Mouse (Mus musculus) intestine, embryonic 14.5 days (tissue): Measurements from ENCODE around the gene Cend1. TPM values are rescaled to one million over a fixed set of nuclear protein-coding genes. Genes with fewer than 3 reads are reported as not detected.

Experiments used
- ATAC-seq: fragments of 200-750 bp; cut with Nextera tagmentation; replicated peaks from 2 replicates; pipeline ENCODE4 v1.8.0; 2017; ENCODE audit warnings: low read depth, moderate number of reproducible peaks, moderate TSS enrichment, moderate library complexity; ENCODE audit not compliant: low FRiP score, low TSS enrichment
- DNase-seq: peaks from one replicate; pipeline ENCODE4 v3.0.0-alpha.2; 2018; ENCODE audit warnings: low spot score
- H3K27ac ChIP-seq: fragments of 300-500 bp; sonication (generic); 2 replicates; pipeline ENCODE4 v1.5.1; 2014; ENCODE audit warnings: low read depth, mild to moderate bottlenecking, control low read depth
- H3K27me3 ChIP-seq: fragments of 300-500 bp; sonication (generic); replicated peaks from 2 replicates; pipeline ENCODE4 v1.6.1; 2014; ENCODE audit warnings: low read length, control low read depth; ENCODE audit not compliant: control insufficient read depth, insufficient read depth
- H3K36me3 ChIP-seq: fragments of 300-500 bp; sonication (generic); 2 replicates; pipeline ENCODE4 v1.6.1; 2014; ENCODE audit warnings: low read length, control low read depth; ENCODE audit not compliant: control insufficient read depth, insufficient read depth
- H3K4me1 ChIP-seq: fragments of 300-500 bp; sonication (generic); replicated peaks from 2 replicates; pipeline ENCODE4 v1.6.1; 2014; ENCODE audit warnings: low read length, control low read depth, mixed read lengths; ENCODE audit not compliant: control insufficient read depth, insufficient read depth
- H3K4me2 ChIP-seq: fragments of 300-500 bp; sonication (generic); 2 replicates; pipeline ENCODE4 v1.6.1; 2014; ENCODE audit warnings: low read length
- H3K4me3 ChIP-seq: fragments of 300-500 bp; sonication (generic); 2 replicates; pipeline ENCODE4 v1.5.1; 2014; ENCODE audit warnings: low read depth, low read length, control low read depth, mixed read lengths
- H3K9ac ChIP-seq: fragments of 300-500 bp; sonication (generic); 2 replicates; pipeline ENCODE4 v1.6.1; 2014; ENCODE audit warnings: mild to moderate bottlenecking, low read length
- H3K9me3 ChIP-seq: fragments of 300-500 bp; sonication (generic); 2 replicates; pipeline ENCODE4 v1.6.1; 2016; ENCODE audit warnings: low read length, control low read depth; ENCODE audit not compliant: control insufficient read depth
- WGBS: fragments of 180-500 bp; shearing (Covaris S2); extraction: QIAGEN DNeasy Blood & Tissue Kit; methylation state at CpG from one replicate; pipeline ENCODE4 v1.1.7; 2014; 5-methylcytosine and 5-hydroxymethylcytosine counted together
- polyA plus RNA-seq: library from polyadenylated mRNA; unstranded; fragments of >200 nt; fragmentation: Nextera tagmentation; extraction: Ambion mirVana; gene quantifications from 2 replicates; pipeline ENCODE4 v1.2.1, GENCODE M21; 2014

The Cend1 gene
- polyA plus RNA-seq, 1 experiment from 2014 or later = 1.5 TPM

DNA sequence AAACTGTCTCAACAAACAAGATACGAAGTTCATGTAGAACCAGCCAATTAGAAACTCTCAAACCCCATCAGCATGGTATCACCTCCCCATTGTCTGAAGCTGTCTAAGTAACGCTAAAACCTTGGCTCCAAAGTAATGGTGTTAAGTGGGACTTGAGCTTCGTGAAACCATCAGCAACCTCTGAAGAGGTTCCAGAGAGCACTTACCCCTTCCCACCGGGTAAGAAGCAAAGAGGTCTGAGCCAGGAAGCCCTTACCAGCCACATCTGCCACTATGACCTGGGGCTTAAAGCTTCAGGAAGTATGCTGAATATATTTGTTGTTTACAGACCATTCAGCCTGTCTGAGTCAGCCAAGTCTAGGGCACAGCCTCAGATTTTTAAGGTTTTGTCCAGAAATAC is 23.8 kb downstream of the Cend1 start:
- Histone ChIP-seq H3K4me3 (no peak overlapping the region), H3K9ac (no peak overlapping the region), H3K9me3 (no peaks in the 10 kb centered on the region), H3K27me3 (no peaks in the 10 kb centered on the region), H3K36me3 (peaks cover 46% of the 10 kb centered on the region), H3K4me2 (no peak overlapping the region), H3K4me1 (0 out of 2 replicates have a peak, but pooled peaks cover 2% of the 10 kb centered on the region), H3K27ac (no peak overlapping the region)
- ATAC-seq = no peak
- 74% methylated on average over 4 of the region's 4 CpGs for WGBS
- DNase-seq = no peak

DNA sequence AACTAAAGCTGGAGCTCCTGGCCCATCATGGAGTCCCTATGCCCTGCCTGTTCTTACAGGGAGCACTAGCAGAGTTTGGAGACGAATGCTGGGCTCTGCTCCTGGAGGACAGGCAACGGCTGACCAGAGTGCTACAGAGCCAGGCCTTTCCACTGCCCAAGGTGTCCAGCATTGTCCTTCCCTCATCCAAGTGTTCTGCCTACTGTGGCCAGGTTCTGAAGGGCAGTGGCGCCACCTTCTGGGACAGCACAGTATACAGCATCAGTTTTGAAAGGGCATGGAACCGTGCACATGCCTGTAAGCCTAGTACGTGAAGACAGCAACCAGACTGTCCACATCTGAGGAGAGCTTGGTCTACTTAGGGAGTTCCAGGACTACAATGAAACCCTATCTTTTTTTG is 26.0 kb downstream of the Cend1 start:
- Histone ChIP-seq H3K36me3 (peaks cover 48% of the 10 kb centered on the region), H3K9me3 (no peaks in the 10 kb centered on the region), H3K4me1 (no peaks in the 10 kb centered on the region), H3K9ac (no peak overlapping the region), H3K27me3 (no peaks in the 10 kb centered on the region), H3K4me3 (no peak overlapping the region), H3K4me2 (no peak overlapping the region), H3K27ac (no peak overlapping the region)
- 42% methylated on average over 5 of the region's 5 CpGs for WGBS
- DNase-seq (peak; percentile 75), ATAC-seq (0 out of 2 replicates have a peak, but pooled peaks have one; percentile 23)

DNA sequence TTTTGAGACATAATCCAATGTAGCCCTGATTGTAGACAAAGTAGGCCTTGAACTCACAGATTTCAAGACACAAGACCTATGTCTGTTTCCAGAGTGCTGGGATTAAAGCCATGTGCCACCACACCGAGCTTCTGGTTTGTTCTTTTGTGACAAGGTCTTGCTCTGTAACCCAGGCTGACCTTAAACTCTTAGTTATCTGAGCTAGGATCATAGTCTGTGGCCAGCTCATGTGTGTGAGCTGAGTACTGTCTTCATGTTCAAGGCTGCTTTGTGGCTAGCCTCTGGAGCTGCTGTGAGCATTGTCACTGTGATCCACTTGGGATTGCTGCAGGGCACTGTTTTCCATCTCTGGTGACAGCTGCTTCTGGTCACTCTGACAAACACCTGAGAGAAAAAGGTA is 33.9 kb downstream of the Cend1 start:
- 77% methylated on average over 1 of the region's 1 CpGs for WGBS
- ATAC-seq (no peak), DNase-seq (no peak)
- H3K9me3 ChIP-seq = no peaks in the 10 kb centered on the region
- H3K4me1 ChIP-seq = peaks cover 9% of the 10 kb centered on the region
- H3K27me3 ChIP-seq = no peaks in the 10 kb centered on the region
- no peak overlapping the region for H3K4me3 ChIP-seq
- peaks cover 42% of the 10 kb centered on the region for H3K36me3 ChIP-seq
- no peak overlapping the region for H3K9ac ChIP-seq
- no peak overlapping the region for H3K27ac ChIP-seq
- H3K4me2 ChIP-seq = no peak overlapping the region

DNA sequence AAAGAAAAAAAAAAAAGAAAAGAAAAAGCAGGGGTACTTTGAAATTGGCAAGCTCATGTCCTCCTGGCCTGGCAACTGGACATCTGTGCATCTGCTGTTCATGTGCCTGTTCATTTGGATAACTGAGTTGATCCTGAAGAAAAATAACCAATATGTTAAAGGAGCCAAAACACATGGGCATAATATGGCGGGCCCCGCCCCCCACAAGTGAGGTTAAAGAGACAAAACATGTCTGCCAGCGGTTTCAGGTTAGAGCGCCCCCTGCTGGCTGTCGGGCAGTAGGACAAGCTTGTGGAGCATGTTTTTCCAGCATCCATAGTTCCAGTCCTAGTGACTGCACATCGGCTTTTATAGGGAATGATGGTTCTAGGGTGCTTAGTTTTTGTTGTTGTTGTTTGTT is 34.5 kb downstream of the Cend1 start:
- Histone ChIP-seq H3K9ac (no peak overlapping the region), H3K4me1 (peaks cover 9% of the 10 kb centered on the region), H3K27ac (no peak overlapping the region), H3K4me2 (no peak overlapping the region), H3K4me3 (no peak overlapping the region), H3K36me3 (peaks cover 36% of the 10 kb centered on the region), H3K9me3 (no peaks in the 10 kb centered on the region), H3K27me3 (no peaks in the 10 kb centered on the region)
- DNase-seq (peak; percentile 78), ATAC-seq (no peak)
- 27% methylated on average over 6 of the region's 6 CpGs for WGBS

DNA sequence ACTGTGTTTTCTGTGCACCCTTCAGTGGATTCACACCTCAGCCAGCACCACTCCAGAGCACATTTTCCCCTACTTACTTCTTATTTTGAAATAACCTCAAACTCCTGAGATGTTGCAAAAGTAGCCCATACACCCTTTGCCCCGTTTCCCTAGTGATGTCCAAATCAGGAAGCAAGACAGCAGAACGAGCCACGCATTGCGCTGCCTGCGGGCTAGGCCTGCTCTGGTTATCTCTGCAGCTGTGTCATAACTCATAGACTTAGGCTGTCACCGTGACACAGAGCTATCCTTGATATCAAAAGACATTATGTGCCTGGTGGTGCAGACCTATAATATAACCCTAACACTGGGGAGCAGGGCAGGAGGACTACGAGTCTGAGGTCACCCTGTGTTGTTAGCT is 35.1 kb downstream of the Cend1 start:
- peaks cover 9% of the 10 kb centered on the region for H3K4me1 ChIP-seq
- no peaks in the 10 kb centered on the region for H3K9me3 ChIP-seq
- WGBS = 80% methylated on average over 7 of the region's 7 CpGs
- no peak overlapping the region for H3K27ac ChIP-seq
- DNase-seq (no peak), ATAC-seq (no peak)
- no peak overlapping the region for H3K4me3 ChIP-seq
- H3K9ac ChIP-seq = no peak overlapping the region
- no peaks in the 10 kb centered on the region for H3K27me3 ChIP-seq
- H3K36me3 ChIP-seq = peaks cover 31% of the 10 kb centered on the region
- no peak overlapping the region for H3K4me2 ChIP-seq

DNA sequence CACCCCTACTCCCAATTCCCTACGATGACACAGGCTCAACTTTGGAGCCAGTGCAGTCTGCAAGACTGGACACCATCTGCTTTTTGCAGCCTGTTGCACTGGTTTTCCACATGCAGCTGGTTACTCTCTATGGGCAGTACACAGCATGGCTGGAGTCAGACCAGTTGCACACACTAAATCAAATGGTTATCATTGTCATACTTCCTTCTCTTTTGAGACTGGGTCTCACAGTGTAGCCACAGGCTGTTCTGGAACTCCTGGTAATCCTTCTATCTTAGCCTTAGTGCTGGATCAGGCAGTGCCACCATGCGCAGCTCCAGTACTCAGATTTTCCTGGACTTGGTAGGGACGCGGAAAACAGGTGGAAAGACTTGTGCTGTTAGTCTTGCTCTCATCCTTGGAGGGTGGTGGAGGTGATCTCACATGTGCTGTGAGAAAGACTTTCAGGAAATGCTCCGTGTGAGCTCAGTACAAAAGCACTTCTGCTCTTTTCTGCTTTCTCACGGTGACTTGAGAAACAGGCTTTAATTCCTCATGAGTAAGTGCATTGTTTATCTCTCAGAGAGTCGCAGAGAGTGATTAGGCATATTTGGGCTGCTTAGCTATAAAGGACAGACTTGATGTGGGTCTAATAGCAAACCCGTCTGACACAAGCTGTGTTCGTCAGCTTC is 36.6 kb downstream of the Cend1 start:
- WGBS = 34% methylated on average over 9 of the region's 9 CpGs

DNA sequence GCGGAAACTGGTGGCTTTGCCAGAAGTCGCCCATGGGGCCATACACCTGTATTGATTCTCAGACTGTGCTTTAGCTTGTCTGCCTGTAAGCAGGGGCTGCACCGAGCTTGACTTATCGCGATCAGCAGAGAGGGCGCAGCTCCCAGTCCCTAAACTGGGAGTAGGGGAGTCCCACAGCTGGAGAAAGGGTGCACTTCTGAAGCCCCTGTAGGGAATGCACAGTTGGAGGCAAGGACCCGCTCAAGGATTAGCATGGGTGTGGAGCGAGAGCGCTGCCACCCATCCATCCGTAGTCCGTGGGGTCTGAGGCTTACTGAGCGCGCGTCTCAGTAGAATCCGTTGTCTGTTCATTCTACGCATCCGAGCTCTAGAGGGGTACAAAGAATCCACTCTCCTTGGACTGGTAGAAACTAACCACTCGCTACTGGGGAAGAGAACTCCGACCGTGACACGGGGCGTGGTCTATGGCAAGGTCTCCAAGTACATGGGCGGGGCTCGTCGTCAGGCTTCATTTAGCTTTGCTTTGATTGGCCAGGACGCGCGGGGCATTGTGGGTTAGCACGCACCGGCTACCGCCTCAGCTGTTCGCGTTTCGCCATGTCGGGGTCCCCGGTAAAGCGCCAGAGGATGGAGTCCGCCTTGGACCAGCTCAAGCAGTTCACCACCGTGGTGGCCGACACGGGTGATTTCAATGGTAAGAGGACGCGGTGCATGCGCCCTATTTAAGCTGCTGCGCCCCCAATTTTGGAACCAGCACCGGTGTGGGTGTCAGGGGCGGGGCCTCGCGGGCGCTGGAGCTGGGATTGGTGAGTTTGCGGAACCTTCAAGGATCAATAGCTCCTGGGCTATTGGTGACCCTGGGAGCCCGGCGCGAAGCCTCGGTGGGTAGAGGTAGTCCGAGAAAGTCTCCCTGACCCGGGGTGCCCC is 37.4 kb downstream of the Cend1 start, which contains the start of gene Taldo1:
Taldo1 (plus strand) TSS at position 575 of the 927 bp plus-strand sequence.
- H3K27me3 ChIP-seq = no peaks in the 10 kb centered on the region
- WGBS = under 1% methylated on average over 57 of the region's 57 CpGs
- peaks cover 9% of the 10 kb centered on the region for H3K4me1 ChIP-seq
- H3K36me3 ChIP-seq = peaks cover 13% of the 10 kb centered on the region
- peak within 1 kb of the TSS; percentile 49 for H3K9ac ChIP-seq
- peak; percentile 91 for ATAC-seq
- peak within 1 kb of the TSS; percentile 69 for H3K4me2 ChIP-seq
- peak within 1 kb of the TSS; percentile 81 for H3K4me3 ChIP-seq
- DNase-seq = peak; percentile 97
- H3K27ac ChIP-seq = peak within 1 kb of the TSS; percentile 39
- H3K9me3 ChIP-seq = no peaks in the 10 kb centered on the region

More for the DNA sequence above, 36.6 kb downstream of the Cend1 start:
- Histone ChIP-seq H3K4me2 (peak overlapping the region; percentile 69), H3K9ac (peak overlapping the region; percentile 49), H3K27me3 (no peaks in the 10 kb centered on the region), H3K27ac (no peak overlapping the region; the same call in 1 of the 2 replicates), H3K9me3 (no peaks in the 10 kb centered on the region), H3K36me3 (peaks cover 16% of the 10 kb centered on the region), H3K4me3 (peak overlapping the region; percentile 81), H3K4me1 (peaks cover 9% of the 10 kb centered on the region)
- ATAC-seq (peak; percentile 41), DNase-seq (no peak)

DNA sequence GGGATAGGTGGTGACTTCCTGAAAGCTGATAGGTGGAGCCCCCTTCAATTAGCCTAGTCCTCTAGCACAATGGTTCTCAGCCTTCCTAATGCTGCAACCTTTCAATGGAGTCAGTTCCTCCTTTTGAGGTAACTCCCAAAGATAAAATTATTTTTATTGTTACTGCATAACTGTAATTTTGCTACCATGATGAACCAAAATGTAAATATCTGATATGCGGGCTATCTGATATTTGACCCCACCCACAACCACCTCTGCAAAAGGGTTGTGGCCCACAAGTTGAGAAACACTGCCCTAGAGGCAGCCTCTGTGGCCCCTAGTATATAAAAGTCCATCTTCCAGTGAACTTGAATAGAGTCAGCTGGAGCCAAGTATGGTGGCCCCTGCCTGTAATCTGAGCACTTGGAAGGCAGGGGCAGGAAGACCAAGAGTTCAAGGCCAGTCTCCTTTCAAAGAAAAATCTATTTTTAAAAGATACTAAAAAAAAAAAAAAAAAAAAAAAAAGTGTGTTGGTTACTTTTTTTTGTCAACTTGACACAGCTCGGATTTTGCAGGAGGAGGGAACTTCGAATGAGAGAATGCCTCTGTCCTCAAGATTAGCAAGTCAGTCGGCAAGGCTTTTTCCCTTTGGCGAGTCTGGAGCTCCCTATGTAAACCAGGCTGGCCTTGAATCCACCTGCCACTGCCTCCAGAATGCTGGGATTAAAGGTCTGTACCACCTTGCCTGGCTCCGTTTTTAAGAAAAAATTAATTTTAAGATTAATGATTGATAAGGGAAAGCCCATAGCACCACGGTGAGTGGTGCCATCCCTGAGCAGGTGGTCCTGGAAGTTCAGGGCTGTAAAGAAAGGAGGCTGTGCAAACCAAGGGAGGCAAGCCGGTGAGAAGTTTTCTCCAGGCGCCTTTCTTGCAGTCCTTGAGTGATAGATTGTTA is 38.7 kb downstream of the Cend1 start:
- peaks cover 9% of the 10 kb centered on the region for H3K4me1 ChIP-seq
- 54% methylated on average over 9 of the region's 9 CpGs for WGBS
- DNase-seq (no peak), ATAC-seq (no peak)
- peak overlapping the region; percentile 69; the same call in 1 of the 2 replicates for H3K4me2 ChIP-seq
- no peak overlapping the region for H3K9ac ChIP-seq
- H3K4me3 ChIP-seq = peak overlapping the region; percentile 81; the same call in 1 of the 2 replicates
- H3K27me3 ChIP-seq = no peaks in the 10 kb centered on the region
- no peaks in the 10 kb centered on the region for H3K9me3 ChIP-seq
- no peak overlapping the region for H3K27ac ChIP-seq
- H3K36me3 ChIP-seq = 0 out of 2 replicates have a peak, but pooled peaks cover under 1% of the 10 kb centered on the region
